Mouse (Mus musculus): ENCODE measurements around the gene Calm5.
"Not testable (repeated sequence)": the region's sequence is repeated elsewhere in the genome, so short reads cannot be mapped to it uniquely, and the experiment has no call there.

The Calm5 gene

DNA sequence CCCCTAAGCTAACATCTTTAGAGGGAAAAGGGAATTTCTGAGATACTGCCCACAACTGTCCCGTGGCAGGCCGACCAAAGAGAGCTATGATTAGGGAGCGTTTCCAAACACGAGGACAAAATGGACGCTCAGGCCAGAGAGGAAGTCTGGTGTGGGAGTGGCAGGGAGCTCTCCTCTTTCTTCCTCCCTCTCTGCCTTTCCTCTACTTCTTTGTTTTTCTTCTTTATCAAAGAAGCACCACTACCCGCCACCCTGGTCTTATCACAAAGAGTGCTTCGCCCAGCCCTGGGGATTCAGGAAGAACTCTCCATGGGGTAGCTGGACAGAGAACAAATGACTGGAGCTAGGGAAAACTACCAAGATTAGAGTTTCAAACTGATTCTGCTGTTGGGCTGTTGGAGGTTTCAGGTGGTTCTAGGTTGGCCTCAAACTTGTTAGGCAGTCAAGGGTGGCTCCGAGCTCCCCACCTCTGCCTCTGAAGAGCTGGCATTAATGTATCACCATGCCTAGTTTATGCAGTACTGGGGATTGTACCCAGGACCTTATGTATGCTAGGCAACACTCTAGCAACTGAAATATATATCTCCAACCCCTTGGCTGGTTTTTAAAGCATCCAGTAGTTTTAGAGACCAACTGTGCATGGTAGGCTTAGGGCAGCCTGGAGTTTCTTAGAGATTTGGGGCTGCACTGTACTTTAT is 12.5 kb downstream of the Calm5 start:
- DNase-seq, result no peak

DNA sequence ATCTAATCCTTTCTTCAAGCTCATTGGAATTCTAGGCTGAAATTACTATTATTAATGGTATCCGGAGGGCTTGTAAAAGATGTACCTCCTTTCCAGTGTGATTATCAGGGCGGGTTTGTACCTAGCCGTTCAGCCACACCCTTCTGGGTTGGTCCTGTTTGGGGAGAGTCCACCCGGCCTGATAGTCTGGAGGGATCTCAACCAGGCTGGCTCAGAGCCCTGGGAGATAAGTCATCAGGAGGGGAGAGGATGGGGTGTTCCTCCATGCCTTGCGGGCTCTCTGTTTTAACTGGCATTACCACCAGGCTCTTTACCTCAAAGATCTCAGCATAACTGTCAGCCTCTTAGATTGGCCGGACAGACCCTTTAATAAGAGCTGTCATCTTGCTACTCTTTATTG is 13.2 kb downstream of the Calm5 start:
- no peak for DNase-seq

DNA sequence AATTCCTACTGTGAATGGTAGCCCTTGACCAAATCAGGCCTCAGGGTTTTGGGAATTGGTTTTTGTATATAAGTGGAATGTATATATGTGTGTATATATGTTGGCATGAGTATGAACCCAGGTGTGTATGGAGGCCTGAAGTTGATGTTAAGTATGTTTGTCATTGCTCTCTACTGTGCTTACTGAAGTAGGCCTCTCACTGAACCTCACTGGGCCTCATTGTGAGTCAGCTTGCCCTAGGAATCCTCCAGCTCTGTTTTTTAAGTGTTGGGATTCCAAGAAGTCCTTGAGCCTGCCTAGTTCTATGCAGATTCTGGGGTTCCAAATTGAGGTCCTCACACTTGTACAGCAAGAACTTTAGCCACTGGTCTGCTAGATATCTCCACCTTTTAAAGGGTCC is 15.9 kb downstream of the Calm5 start:
- no peak for DNase-seq

DNA sequence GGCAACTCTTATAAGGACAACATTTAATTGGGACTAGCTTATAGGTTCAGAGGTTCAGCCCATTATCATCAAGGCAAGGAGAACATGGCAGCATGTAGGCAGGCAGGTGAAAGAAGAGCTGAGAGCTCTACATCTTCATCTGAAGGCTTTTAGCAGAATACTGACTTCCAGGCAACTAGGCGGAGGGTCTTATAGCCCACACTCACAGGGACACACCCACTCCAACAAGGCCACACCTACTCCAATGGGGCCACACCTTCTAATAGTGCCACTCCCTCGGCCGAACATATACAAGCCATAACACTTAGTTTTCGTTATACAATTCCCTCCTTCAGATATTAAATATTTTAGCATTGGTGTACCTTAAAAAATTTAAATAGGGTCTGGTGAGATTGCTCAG is 18.9 kb downstream of the Calm5 start:
- no peak for DNase-seq

DNA sequence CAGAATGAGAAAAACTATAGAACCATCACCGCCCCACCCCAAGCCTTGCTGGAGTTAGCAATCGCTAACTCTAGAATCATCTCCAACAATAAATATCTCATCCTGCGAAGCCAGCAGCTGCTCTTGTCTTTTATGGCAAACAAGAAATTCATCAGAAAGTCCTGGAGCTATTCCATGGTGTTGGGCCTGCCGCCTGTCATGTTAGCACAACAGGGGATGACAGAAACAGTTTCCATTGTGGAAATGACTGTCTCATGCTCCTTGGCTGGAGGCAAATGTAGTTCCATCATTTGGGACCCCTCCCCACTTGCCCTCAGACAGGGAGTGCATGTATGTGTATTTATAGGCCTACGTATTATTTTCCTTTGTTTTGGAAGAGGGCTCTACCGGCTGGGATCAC is 22.5 kb downstream of the Calm5 start:
- no peak for DNase-seq

DNA sequence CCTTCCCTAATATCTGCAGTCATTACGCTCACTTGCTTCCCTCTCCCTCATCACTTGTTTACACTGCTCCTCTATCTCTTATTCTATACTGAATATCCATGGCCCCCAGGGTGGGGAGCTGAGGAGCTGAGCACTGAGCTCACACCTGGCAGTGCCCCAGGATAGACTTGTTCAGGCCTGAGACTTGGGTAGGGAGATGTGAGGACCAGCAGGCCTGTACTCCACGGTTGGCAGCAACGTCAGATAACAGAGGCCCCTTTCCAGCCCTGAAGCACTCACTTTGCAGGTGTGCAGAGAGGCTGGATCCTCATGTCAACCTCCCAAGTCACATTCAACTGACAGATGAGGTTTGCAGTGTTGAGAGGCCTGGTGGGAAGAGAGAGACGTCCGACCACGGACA is 23.2 kb downstream of the Calm5 start:
- DNase-seq, result peak in 1 of 2 experiments; percentile 15

DNA sequence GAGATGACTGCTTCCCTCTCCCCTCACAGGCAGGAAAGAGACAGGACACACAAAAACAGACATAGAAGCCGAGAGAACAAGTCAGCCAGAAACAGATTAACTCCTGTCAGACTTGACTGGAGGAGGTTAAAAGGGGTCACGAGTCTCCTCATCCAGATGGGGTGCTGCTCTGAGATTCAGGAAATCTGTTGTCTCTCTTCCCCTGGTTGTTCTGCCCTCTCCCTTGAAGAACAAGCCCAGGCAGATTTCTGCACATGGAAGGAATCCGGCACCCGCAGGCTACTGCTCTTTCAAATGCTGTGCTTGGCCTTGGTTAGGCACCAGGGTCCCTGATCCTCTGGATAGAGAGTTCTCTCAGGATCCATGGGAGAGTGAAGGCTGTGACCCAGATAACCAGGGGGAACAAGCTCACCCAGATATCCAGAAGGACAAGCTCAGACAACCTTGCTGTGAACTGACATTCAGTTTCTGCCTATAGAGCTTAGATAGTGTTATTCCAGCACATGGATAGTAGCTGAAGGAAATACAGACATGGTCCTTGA is 23.8 kb downstream of the Calm5 start:
- peak in 1 of 2 experiments; percentile 14 for DNase-seq

DNA sequence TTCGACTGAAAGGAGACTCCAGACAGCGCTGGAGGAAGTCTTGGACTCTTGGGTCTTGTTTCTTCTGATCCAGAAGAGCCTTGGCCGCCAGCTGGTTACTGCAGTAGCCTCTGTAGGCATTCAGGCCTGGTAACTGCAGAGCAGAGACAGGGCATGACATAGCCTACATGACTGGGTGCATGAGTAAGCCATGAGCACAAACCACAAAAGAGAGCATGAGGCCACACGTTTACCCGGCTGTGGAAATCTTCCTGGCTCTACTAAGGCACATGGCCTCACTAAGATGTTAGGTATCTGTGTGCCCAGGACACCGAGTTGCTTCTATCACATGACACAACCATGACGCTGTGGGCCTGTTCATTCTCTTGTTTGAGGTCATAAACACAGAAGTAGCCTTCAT is 32.7 kb downstream of the Calm5 start:
- no peak for DNase-seq

DNA sequence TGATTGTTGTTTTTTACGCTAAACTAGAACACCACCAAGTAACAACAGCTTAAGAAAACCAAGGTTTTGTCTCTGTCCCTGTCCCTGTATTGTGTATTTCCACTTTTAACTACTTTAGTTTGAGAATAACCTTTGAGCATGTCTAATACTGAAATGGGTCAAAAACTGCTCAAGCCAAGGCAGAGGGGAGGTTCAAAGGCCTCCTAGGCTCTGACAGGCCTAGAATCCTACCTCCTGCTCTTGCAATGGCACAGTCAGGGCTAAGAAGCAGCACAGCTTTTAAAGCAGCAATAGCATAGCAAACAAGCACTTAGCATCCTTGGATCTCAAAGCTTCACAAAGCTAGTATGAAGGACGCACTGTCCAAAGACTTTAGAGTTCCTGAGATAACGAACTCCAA is 35.1 kb downstream of the Calm5 start:
- no peak for DNase-seq

DNA sequence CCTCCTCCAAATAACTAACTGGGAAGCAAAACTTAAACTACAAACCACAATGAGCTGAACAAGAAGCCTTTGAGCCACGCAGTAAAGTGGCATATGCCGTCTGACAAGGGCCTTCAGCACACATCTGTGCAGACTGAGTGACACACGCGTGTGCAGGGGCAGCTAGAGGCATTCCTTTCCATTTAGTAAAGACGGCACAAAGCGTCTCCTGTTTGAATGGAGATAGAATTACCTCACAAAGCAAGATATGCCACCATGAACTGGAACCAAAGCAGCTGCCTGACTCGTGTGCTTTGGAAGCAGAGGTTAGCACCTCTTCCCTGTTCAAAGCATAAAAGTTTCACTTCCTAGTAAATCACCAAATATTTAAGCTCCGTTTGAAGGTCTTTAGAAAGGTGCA is 36.1 kb downstream of the Calm5 start:
- peak in 1 of 2 experiments; percentile 6 for DNase-seq

DNA sequence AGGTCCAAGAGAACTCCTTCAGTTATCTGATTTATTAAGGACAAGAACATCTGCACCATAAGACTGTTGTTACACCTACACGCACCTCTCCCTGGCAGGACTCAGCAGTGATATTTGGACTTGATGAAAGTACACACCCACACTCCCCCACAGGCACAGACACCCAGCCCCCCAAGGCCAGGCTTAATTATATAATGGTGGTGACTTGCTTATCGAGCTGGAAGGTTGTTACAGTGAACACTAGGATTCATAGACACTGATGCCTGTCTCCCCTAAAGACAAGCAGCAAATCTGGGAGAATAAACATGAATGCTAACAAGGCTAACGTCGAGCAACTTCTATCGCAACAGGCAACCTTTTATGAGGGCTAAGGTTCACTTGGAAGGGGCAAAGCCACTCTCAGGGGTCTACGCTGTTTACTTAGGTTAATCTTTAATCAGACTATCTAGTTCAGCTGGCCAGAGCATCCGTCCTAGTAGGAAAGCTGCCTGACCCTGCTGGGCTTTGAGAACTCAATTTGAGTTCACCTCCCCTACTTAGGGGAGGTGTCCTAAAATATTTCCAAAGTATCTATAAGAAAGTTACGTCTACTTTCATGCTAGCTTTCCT is 37.6 kb downstream of the Calm5 start:
- DNase-seq, result peak in 1 of 2 experiments; percentile 48

DNA sequence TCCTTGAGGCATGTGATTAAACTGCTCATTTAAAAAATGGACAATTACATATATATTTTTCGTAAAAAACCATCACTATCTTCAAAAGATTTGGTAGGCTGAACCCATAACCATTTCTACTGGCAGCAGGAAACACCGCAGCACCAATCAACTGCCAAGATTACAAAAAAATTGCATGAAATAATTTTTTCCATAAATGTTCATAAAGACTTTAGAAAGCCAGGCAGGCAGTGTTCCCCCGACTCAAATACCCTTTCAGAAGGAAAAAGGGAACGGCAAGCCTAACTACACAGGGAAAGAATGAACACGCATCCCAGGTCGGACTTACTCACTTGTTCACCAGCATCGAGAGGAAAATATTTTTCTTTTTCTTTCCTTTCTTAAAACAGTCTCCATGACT is 38.6 kb downstream of the Calm5 start:
- DNase-seq, result no peak

DNA sequence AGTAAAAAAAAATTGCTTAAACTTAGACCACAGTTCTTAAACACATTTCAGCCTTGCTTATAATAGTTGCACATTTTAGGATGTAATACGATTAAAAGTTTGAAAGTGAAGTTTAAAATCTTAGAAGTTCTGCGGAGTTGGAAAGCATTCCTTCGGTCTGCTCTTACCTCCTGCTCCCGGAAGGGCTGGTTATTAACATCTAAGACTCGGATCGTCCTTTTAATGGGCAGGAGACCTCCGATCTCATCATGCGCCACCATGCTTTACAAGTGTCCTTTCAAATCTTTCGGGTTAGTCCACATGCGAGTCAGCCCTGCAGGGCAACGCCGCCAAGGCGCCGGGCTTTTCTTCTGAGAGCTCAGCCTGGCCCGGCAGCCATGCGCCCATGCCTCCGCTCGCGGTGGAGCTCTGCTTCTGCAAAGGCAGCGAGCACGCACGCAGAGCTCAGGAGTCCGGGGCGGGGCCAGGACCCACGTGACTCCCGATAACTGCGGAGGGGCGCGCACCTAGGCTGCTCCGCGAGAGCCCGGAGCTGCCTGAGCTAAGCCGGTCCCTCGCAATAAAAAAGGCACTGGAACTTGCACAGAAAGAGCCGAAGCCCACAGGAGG is 39.3 kb downstream of the Calm5 start:
- DNase-seq, result peak; percentile 93 to 96

DNA sequence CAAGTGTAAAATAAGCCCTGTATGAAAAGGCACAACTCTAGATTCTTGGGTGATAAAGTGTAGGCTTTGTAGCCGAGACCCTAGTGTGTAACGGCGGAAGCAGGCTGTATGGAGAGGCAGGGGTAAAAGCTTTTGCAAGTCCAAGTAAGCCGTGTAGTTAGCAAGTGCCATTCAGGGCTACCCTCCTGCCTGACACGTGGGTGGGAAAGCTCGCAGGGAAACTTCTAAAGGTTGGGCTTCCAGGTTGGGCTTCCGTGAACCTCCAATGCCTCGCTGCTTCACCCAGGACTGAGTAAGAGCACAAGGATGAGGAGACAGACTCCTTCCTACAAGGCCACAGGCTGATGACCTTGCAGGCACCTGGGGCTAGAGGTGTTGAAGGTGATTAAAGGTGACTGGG is 40.6 kb downstream of the Calm5 start:
- peak in 1 of 2 experiments; percentile 24 for DNase-seq

DNA sequence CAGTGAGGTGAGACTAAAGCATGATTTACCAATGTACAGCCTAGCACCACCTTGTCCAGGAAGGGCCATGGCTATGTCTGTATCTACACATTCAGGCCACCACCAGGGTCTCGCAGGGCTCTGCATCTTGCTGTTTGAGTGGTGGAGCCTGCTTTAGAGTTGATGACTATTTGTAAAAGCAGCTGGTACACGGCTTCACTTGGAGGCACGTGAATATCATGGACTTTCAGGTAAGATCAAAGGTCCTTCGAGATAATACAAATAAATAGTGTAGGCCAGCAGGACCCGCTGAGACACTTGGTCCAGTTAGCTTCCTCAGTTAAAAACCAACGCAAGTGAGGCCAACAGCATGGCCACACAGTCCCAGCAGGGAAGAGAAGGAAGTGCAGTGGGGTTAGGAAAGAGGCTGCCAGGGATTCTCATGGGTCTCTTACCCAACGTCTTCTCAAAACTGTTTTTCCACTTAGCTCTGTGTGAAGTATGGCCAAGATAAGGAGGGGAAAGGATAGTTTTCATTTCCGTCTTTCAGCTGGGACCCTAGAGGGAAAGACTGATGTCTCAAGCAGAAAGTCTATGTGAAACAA is 41.5 kb downstream of the Calm5 start:
- no peak for DNase-seq

DNA sequence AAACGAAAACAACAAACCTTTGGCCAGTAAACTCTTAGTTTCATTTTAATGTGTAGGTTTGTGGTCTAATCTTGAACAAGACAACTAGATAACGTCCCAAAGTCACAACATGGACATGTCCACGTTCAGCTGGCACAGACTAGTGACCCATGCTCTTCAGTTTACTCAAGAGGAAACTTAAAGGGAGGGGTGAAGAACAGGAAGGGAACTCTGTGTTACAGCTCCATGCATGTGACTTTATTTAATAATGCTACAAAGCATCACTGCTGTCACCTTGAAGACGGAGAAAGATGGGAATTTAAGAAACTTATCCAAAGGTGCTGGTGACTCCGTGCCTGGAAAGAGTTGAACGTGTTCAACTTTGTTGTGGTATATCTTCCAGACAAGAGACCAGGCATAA is 42.1 kb downstream of the Calm5 start:
- DNase-seq, result no peak

DNA sequence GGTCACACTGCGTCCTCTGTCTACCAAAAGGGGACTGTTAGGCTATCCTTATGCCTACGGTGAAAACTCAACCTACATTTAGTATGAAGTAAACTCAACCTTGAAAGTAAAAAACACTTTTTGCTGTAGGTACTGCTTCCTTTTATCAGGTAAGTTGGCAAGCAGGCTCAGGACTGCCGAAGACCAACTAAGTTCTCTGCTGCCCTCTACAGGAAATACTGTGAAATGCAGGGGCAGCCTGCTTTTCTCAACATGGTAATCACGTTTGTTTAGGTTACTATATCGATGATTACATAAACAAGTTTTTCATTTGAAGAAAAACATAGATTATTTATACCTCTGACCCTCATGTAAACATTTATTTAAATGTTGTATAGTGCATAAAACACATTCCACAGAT is 42.9 kb downstream of the Calm5 start:
- DNase-seq, result peak; percentile 74 to 76

DNA sequence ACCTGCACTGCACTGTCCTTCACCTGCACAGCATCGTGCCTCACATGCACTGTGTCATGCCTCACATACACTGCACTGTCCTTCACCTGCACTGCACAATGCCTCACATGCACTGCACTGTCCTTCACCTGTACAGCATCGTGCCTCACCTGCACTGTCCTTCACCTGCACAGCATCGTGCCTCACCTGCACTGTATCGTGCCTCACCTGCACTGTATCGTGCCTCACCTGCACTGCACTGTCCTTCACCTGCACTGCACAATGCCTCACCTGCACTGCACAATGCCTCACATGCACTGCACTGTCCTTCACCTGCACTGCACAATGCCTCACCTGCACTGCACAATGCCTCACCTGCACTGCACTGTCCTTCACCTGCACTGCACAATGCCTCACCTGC is 44.2 kb downstream of the Calm5 start:
- not testable (repeated sequence) for DNase-seq

DNA sequence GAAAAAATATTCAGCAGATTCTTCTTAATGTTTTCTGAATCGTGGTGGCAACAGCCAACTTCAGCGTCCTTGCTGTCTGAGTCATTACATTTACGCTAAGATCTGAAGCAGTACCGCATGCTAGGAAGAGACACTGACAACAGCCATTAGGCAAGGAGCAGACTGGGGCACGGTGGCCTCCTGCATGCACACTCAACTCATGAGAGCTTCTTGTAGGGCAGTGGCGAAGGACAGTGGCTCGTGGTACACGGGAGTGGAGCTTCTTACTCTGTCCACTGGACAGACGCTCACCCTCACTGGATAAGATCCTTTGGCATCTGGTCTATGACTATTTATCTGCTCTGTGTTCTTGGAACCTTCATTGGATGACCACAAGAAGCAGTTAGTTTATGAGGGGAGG is 45.3 kb downstream of the Calm5 start:
- DNase-seq, result peak in 1 of 2 experiments; percentile 16

Data from kidney, postnatal 4 days (tissue).